In genomic region chr8:8102010-8102727, GRCm38 (mm10) we compare ENCODE assay signal across 16 mouse cellular contexts.
A peak's percentile ranks its signal among the peaks of the same experiment; 100 is the strongest.
DNase-seq lines count a peak whose midpoint lies in the region; ATAC-seq and TF ChIP-seq lines count a peak whose summit lies in the region.
"Had no signal": no experiment of that assay in that cellular context is flagged by ENCODE, and none has a peak within 500 bp of the region (broad histone marks: within the 10 kb centered on the region; RNA-seq: fewer than 3 reads in every experiment).

No protein-coding gene starts in this region.

- no peak overlapping the region for H3K4me2 ChIP-seq in lung, embryonic 15.5 days
- H3K4me2 ChIP-seq in lung, postnatal 0 days (replicated peaks; ENCODE audit: low read depth, low read length), result no peak overlapping the region
- H3K4me2 ChIP-seq in limb, embryonic 11.5 days (ENCODE audit: low read depth, severe bottlenecking), result no peak overlapping the region
- H3K4me2 ChIP-seq: forebrain, embryonic 15.5 days; heart, embryonic 15.5 days had no signal

- peak; percentile 27 for DNase-seq in embryo, embryonic 10.5 days (ENCODE audit: low spot score)
- DNase-seq in embryo, embryonic 9.5 days (ENCODE audit: extremely low spot score), result no peak
- no peak for DNase-seq in lung, postnatal 0 days (ENCODE audit: low spot score)
- DNase-seq in embryo, embryonic 11.5 days (ENCODE audit: low read depth, low spot score), result peak; percentile 31
- DNase-seq in limb, embryonic 11.5 days (ENCODE audit: low spot score), result peak; percentile 32
- no peak for DNase-seq in testis, postnatal 14 days (ENCODE audit: low spot score)
- DNase-seq in c-Kit-positive CD71-positive TER-119-positive erythroid progenitor cells, embryonic 14.5 days (ENCODE audit: low spot score), result no peak
- DNase-seq: cerebellum, adult 9-11 months; gastrocnemius, adult 2 months; left cerebral cortex, postnatal 4 days; right cerebral cortex, adult 18-20 months had no signal

- H3K9ac ChIP-seq in lung, embryonic 15.5 days, result no peak overlapping the region
- H3K9ac ChIP-seq in lung, postnatal 0 days (replicated peaks; ENCODE audit: low read depth), result no peak overlapping the region
- no peak overlapping the region for H3K9ac ChIP-seq in limb, embryonic 11.5 days (ENCODE audit: low read length)
- H3K9ac ChIP-seq: forebrain, embryonic 15.5 days; heart, embryonic 15.5 days had no signal

- no peaks in the 10 kb centered on the region for H3K36me3 ChIP-seq in lung, embryonic 15.5 days
- H3K36me3 ChIP-seq in lung, postnatal 0 days (ENCODE audit: insufficient read depth, low read length), result no peaks in the 10 kb centered on the region
- H3K36me3 ChIP-seq in limb, embryonic 11.5 days (ENCODE audit: control insufficient read depth, insufficient read depth, low read length), result no peaks in the 10 kb centered on the region
- H3K36me3 ChIP-seq: forebrain, embryonic 15.5 days; heart, embryonic 15.5 days had no signal

- no peak for TF ChIP-seq EP300 in lung, postnatal 0 days (IDR thresholded peaks at IDR 0.05)

- no peak overlapping the region for H3K27ac ChIP-seq in lung, embryonic 15.5 days
- H3K27ac ChIP-seq in lung, postnatal 0 days (ENCODE audit: low read length), result no peak overlapping the region
- H3K27ac ChIP-seq in limb, embryonic 11.5 days (replicated peaks; ENCODE audit: low read depth, low read length), result no peak overlapping the region
- H3K27ac ChIP-seq: forebrain, embryonic 15.5 days; gastrocnemius, adult 2 months; heart, embryonic 15.5 days had no signal

- no peaks in the 10 kb centered on the region for H3K27me3 ChIP-seq in lung, embryonic 15.5 days
- no peaks in the 10 kb centered on the region for H3K27me3 ChIP-seq in lung, postnatal 0 days (replicated peaks; ENCODE audit: insufficient read depth, low read length)
- no peaks in the 10 kb centered on the region for H3K27me3 ChIP-seq in limb, embryonic 11.5 days (ENCODE audit: control insufficient read depth, insufficient read depth, low read length)
- H3K27me3 ChIP-seq: forebrain, embryonic 15.5 days; heart, embryonic 15.5 days had no signal

- no peaks in the 10 kb centered on the region for H3K9me3 ChIP-seq in lung, embryonic 15.5 days
- H3K9me3 ChIP-seq in lung, postnatal 0 days (ENCODE audit: low read length), result no peaks in the 10 kb centered on the region
- H3K9me3 ChIP-seq in limb, embryonic 11.5 days (ENCODE audit: control insufficient read depth, low read length), result no peaks in the 10 kb centered on the region
- H3K9me3 ChIP-seq: forebrain, embryonic 15.5 days; heart, embryonic 15.5 days had no signal

- WGBS in lung, embryonic 15.5 days, result 56% methylated on average over 6 of the region's 6 CpGs
- WGBS in lung, postnatal 0 days, result 52% methylated on average over 6 of the region's 6 CpGs
- 64% methylated on average over 6 of the region's 6 CpGs for whole genome bisulfite sequencing in limb, embryonic 11.5 days

- TF ChIP-seq CTCF in lung, postnatal 0 days (IDR thresholded peaks at IDR 0.05), result no peak

- H3K4me1 ChIP-seq in lung, embryonic 15.5 days, result no peaks in the 10 kb centered on the region
- H3K4me1 ChIP-seq in lung, postnatal 0 days (ENCODE audit: insufficient read depth, low read depth, low read length), result no peaks in the 10 kb centered on the region
- peaks cover 7% of the 10 kb centered on the region; the same call in 1 of the 2 replicates for H3K4me1 ChIP-seq in limb, embryonic 11.5 days (ENCODE audit: control insufficient read depth, insufficient read depth, low read length)
- H3K4me1 ChIP-seq: forebrain, embryonic 15.5 days; heart, embryonic 15.5 days had no signal

- no peak overlapping the region for H3K4me3 ChIP-seq in lung, embryonic 15.5 days
- H3K4me3 ChIP-seq in lung, postnatal 0 days (ENCODE audit: low read depth, low read length), result no peak overlapping the region
- no peak overlapping the region for H3K4me3 ChIP-seq in limb, embryonic 11.5 days (ENCODE audit: low read depth, low read length)
- H3K4me3 ChIP-seq: forebrain, embryonic 15.5 days; gastrocnemius, adult 2 months; heart, embryonic 15.5 days; myocyte had no signal

- peak; percentile 39; the same call in 1 of the 2 replicates for ATAC-seq in lung, embryonic 15.5 days (ENCODE audit: borderline replicate concordance, extremely low read depth, low FRiP score, low TSS enrichment)
- no peak for ATAC-seq in lung, postnatal 0 days
- 0 out of 2 replicates have a peak, but pooled peaks have one; percentile 62 for ATAC-seq in limb, embryonic 11.5 days (ENCODE audit: insufficient number of reproducible peaks, low FRiP score, low TSS enrichment, low read depth)
- ATAC-seq: forebrain, embryonic 15.5 days; inflammation-experienced regulatory T-cells, adult 6 months had no signal

Comparison
In these comparisons a context has a peak if more than half of its experiments do, and no peak if none do; other contexts are left out.
1. DNase-seq: peak in embryo, embryonic 10.5 days (single experiment), embryo, embryonic 11.5 days (single experiment) and limb, embryonic 11.5 days (single experiment); none in embryo, embryonic 9.5 days (single experiment), lung, postnatal 0 days (single experiment), testis, postnatal 14 days (single experiment) and c-Kit-positive CD71-positive TER-119-positive erythroid progenitor cells, embryonic 14.5 days (single experiment).